Comparison of ENCODE assay signal across 19 mouse cellular contexts in genomic region chr5:33238256-33238645, GRCm38 (mm10). TPM values are rescaled to one million over a fixed set of nuclear protein-coding genes. Genes with fewer than 3 reads are reported as not detected.
DNase-seq lines count a peak whose midpoint lies in the region; ATAC-seq and TF ChIP-seq lines count a peak whose summit lies in the region.
"Had no signal": no experiment of that assay in that cellular context is flagged by ENCODE, and none has a peak within 500 bp of the region (broad histone marks: within the 10 kb centered on the region; RNA-seq: fewer than 3 reads in every experiment).

No protein-coding gene starts in this region.

- H3K4me3 ChIP-seq in G1E (ENCODE audit: low read depth, low read length), result peak overlapping the region; percentile 54; the same call in 1 of the 2 replicates
- no peak overlapping the region for H3K4me3 ChIP-seq in embryonic facial prominence, embryonic 13.5 days
- H3K4me3 ChIP-seq: hindbrain, embryonic 15.5 days; intestine, embryonic 15.5 days had no signal

- peaks cover 18% of the 10 kb centered on the region for H3K27me3 ChIP-seq in G1E (ENCODE audit: insufficient read depth, low read length)
- H3K27me3 ChIP-seq in embryonic facial prominence, embryonic 13.5 days, result no peaks in the 10 kb centered on the region
- H3K27me3 ChIP-seq: hindbrain, embryonic 15.5 days; intestine, embryonic 15.5 days had no signal

- peak overlapping the region; percentile 44; the same call in 1 of the 2 replicates for H3K27ac ChIP-seq in embryonic facial prominence, embryonic 13.5 days
- H3K27ac ChIP-seq: hindbrain, embryonic 15.5 days had no signal

- DNase-seq in gastrocnemius, postnatal 25 days, result peak; percentile 30
- no peak for DNase-seq in gastrocnemius, postnatal 14 days
- DNase-seq in G1E (ENCODE audit: low spot score), result no peak
- DNase-seq in adrenal gland, adult 18-20 months (ENCODE audit: low spot score in 2 of 2), result no peak
- no peak for DNase-seq in thymus, postnatal 36 days
- DNase-seq in layer of hippocampus, adult 8-10 months (ENCODE audit: low spot score in 2 of 2), result no peak
- DNase-seq: adrenal gland, postnatal 10 days; heart, adult 18-20 months; kidney, adult 9 months; kidney, postnatal 36 days; midbrain, embryonic 14.5 days; right cerebral cortex, postnatal 14 days; thymus, adult 2 months had no signal

- intact Hi-C loops in gastrocnemius, postnatal 14 days (cut with DNase I; ENCODE audit: low total_unique reads), result no loop called here

- no peaks in the 10 kb centered on the region for H3K9me3 ChIP-seq in G1E (replicated peaks)
- no peaks in the 10 kb centered on the region for H3K9me3 ChIP-seq in embryonic facial prominence, embryonic 13.5 days
- H3K9me3 ChIP-seq: hindbrain, embryonic 15.5 days; intestine, embryonic 15.5 days had no signal

- WGBS in embryonic facial prominence, embryonic 13.5 days, result 29% methylated on average over 3 of the region's 3 CpGs

- ATAC-seq in G1E (ENCODE audit: extremely low read depth, insufficient number of reproducible peaks, low FRiP score, poor library complexity, severe bottlenecking), result no peak
- ATAC-seq in embryonic facial prominence, embryonic 13.5 days (ENCODE audit: insufficient number of reproducible peaks, insufficient read depth, low FRiP score, low TSS enrichment, low read depth), result no peak
- ATAC-seq in megakaryocyte progenitor cell, adult 5-6 weeks (replicated peaks; ENCODE audit: poor library complexity), result peak; percentile 40; the same call in 1 of the 2 replicates
- ATAC-seq: forebrain, embryonic 16.5 days; intestine, embryonic 15.5 days; lung, postnatal 0 days had no signal

- no peak for TF ChIP-seq CTCF in G1E (IDR thresholded peaks at IDR 0.05; ENCODE audit: low read depth, low read length)

- H3K36me3 ChIP-seq in G1E (replicated peaks), result peaks cover 13% of the 10 kb centered on the region
- H3K36me3 ChIP-seq in embryonic facial prominence, embryonic 13.5 days, result peaks cover 17% of the 10 kb centered on the region
- H3K36me3 ChIP-seq: intestine, embryonic 15.5 days had no signal

- H3K4me1 ChIP-seq in G1E (ENCODE audit: insufficient read depth, low read depth, low read length), result peaks cover 27% of the 10 kb centered on the region
- peaks cover 23% of the 10 kb centered on the region for H3K4me1 ChIP-seq in embryonic facial prominence, embryonic 13.5 days

- H3K9ac ChIP-seq in embryonic facial prominence, embryonic 13.5 days, result no peak overlapping the region
- H3K9ac ChIP-seq: hindbrain, embryonic 15.5 days; intestine, embryonic 15.5 days had no signal

- H3K4me2 ChIP-seq in embryonic facial prominence, embryonic 13.5 days, result no peak overlapping the region
- H3K4me2 ChIP-seq: hindbrain, embryonic 15.5 days; intestine, embryonic 15.5 days had no signal

RNA-seq across cellular contexts. Expression of gene Spon2, which starts 20.0 kb away (rescaled TPM):
- total RNA-seq in gastrocnemius, postnatal 25 days (2021), result 1 to 10 TPM; 2.4 to 9.1 TPM
- total RNA-seq in gastrocnemius, postnatal 14 days (2021), result 10 to 100 TPM in 1 of 2 experiments, 1 to 10 TPM in 1; 3.5 to 12.3 TPM
- not detected in 2 replicates for total RNA-seq in G1E (2014; fragmentation: Nextera tagmentation)
- 0.17 and 0.22 TPM in 2 replicates for total RNA-seq in G1E (2017)
- polyA plus RNA-seq in G1E (2012), result 0.03 and 0.04 TPM in 2 replicates
- 4.9 and 6.2 TPM in 2 replicates for polyA plus RNA-seq in embryonic facial prominence, embryonic 13.5 days (2015; fragmentation: Nextera tagmentation; extraction: Ambion mirVana)
- total RNA-seq in megakaryocyte progenitor cell, adult 5-6 weeks (2015), result 1.1 and 3.4 TPM in 2 replicates
- 1.2 and 2.1 TPM in 2 replicates for total RNA-seq in megakaryocyte progenitor cell, adult 5-6 weeks (2017)
- total RNA-seq in adrenal gland, adult 18-20 months (2021), result 1 to 10 TPM in 1 of 2 experiments, under 1 TPM in 1; 0.73 to 1.0 TPM
- not detected for total RNA-seq in layer of hippocampus, adult 8-10 months (2022)

RNA-seq across cellular contexts. Expression of gene Ctbp1, which starts 36.5 kb away (rescaled TPM):
- total RNA-seq in gastrocnemius, postnatal 25 days (2021), result 100 to 1,000 TPM; 188 to 210 TPM
- 100 to 1,000 TPM; 184 to 200 TPM for total RNA-seq in gastrocnemius, postnatal 14 days (2021)
- total RNA-seq in G1E (2014; fragmentation: Nextera tagmentation) (126 and 164 TPM in 2 replicates), G1E (2017) (144 and 146 TPM in 2 replicates)
- 256 and 297 TPM in 2 replicates for polyA plus RNA-seq in G1E (2012)
- 326 and 350 TPM in 2 replicates for polyA plus RNA-seq in embryonic facial prominence, embryonic 13.5 days (2015; fragmentation: Nextera tagmentation; extraction: Ambion mirVana)
- 108 and 115 TPM in 2 replicates for total RNA-seq in megakaryocyte progenitor cell, adult 5-6 weeks (2015)
- 139 and 141 TPM in 2 replicates for total RNA-seq in megakaryocyte progenitor cell, adult 5-6 weeks (2017)
- total RNA-seq in adrenal gland, adult 18-20 months (2021), result 100 to 1,000 TPM; 214 to 234 TPM
- total RNA-seq in layer of hippocampus, adult 8-10 months (2022), result 100 to 1,000 TPM; 255 to 270 (median 268) TPM
